Mouse (Mus musculus) liver, embryonic 14.5 days (tissue): ENCODE results near the gene Gm10024.

Experiments
- CTCF ChIP-seq: IDR thresholded peaks from 2 replicates; pipeline ENCODE4 v1.5.1; 2016; ENCODE audit warnings: antibody characterized with exemption, low read depth, control low read depth
- EP300 ChIP-seq: IDR thresholded peaks from 2 replicates; pipeline ENCODE4 v1.6.1; 2016; ENCODE audit warnings: antibody characterized with exemption, low read depth

DNA sequence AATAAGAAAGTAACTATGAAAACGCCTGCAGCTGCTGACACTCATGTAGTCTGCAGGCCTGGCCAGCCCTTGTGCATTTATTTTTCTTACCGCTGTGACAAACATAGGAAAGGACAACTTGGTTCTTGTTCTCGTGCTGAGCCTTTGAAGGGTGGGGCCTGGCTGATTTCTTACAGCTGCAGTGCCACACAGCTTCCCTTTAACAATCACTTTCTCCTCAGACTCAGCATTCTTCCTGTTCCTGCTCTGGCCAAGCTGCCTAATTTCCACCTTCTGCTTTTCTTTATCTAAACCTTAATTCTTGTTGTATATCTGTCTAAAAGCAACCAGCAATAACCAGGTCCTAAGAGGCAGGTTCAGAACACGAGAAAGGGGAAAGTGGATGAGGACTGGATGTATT is 2.5 kb downstream of the Gm10024 start:
- TF ChIP-seq CTCF (no peak), EP300 (no peak)
